Mouse (Mus musculus) left cerebral cortex, adult 8-10 months (tissue): ENCODE results near the gene Dtnbp1. TPM values are rescaled to one million over a fixed set of nuclear protein-coding genes. Genes with fewer than 3 reads are reported as not detected.

Experiments used
- DNase-seq, 2 experiments: peaks; one replicate each; pipeline ENCODE4 v3.0.0; 2022; ENCODE audit warnings: low spot score in 2 of 2
- total RNA-seq, 4 experiments: library from RNA; stranded (reverse); gene quantifications; 2 replicates each; pipeline ENCODE4 v1.2.4; 2022

Gene Dtnbp1
- total RNA-seq, 4 experiments from 2014 or later, result 77.5 to 93.8 (median 81.3) TPM

DNA sequence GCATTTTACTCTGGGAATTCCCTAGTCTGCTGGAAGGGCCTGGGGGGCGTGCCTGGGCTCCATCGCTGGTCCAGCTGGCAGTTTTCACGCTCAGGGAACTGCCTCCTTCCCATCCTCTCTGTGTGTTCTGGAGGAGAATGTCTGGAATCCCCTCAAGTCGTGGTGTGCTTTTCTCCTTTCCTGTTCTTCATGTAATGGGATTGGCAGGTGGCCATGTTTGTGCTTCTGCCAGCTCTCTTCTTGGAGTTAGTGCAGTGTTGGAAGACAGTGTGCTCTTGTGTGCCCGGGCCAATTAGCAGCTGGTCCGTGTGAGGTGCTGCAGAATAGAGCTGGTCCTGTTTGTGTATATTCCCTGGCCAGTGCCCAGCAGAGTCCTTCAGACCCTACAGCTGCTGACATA is 94.2 kb downstream of the Dtnbp1 start:
- peak; percentile 60 to 94 for DNase-seq

DNA sequence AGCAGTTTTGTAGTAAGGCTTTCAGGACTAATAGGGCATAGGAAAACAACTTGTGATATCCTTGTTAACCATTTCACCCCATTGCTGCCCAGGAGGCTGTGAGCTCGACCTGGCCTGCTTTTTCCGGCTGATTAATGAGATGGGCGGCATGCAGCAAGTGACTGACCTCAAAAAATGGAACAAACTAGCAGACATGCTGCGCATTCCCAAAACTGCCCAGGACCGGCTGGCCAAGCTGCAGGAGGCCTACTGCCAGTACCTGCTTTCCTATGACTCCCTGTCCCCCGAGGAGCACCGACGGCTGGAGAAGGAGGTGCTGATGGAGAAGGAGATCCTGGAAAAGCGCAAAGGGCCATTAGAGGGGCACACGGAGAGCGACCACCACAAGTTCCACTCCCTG is 95.8 kb downstream of the Dtnbp1 start:
- no peak for DNase-seq

DNA sequence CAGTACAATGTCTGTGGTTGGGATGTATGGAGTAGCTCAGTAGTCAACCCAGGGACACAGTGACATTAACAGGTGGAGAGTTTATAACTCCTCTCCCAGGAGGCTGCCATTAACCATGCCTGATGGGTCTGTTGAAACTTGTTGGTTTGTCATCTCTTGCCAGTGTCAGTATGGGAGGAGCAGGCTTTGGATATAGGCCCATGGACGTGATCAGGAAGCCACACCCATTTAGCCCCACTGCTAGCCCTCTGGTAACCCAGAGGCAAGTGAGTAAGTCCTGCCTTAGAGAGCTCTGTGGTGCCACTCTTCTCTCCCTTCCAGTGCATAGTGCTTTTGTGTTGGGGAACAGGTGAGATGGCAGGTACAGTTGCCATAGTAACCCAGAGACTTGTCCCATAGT is 97.7 kb downstream of the Dtnbp1 start:
- DNase-seq, result no peak

DNA sequence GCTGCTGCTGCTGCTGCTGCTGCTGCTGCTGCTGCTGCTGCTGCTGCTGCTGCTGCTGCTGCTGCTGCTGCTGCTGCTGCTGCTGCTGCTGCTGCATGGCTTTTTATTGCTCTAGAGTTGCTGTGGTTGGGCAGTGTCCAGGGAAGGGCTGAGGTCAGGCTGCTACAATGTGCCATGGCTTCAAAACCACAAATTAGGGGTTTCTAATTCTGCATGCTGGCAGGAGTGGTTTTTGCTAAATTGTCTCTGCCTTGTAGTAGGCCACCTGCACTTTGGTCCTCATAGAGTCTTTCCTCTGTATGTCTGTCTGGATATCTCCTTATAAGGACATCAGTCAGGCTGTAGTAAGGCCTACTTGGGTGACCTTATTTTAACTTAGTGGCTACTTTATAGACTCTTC is 98.5 kb downstream of the Dtnbp1 start:
- no peak for DNase-seq

DNA sequence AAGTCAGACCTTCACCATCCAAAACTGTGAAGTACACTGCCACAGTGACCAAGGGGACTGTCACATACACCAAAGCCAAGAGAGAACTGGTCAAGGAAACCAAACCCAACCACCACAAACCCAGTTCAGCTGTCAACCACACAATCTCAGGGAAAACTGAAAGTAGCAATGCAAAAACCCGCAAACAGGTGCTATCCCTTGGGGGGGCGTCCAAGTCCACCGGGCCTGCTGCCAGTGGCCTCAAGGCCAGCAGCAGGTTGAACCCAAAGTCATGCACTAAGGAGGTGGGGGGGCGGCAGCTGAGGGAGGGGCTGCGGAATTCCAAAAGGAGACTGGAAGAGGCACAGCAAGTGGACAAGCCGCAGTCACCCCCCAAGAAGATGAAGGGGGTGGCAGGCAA is 99.6 kb downstream of the Dtnbp1 start:
- DNase-seq, result no peak

DNA sequence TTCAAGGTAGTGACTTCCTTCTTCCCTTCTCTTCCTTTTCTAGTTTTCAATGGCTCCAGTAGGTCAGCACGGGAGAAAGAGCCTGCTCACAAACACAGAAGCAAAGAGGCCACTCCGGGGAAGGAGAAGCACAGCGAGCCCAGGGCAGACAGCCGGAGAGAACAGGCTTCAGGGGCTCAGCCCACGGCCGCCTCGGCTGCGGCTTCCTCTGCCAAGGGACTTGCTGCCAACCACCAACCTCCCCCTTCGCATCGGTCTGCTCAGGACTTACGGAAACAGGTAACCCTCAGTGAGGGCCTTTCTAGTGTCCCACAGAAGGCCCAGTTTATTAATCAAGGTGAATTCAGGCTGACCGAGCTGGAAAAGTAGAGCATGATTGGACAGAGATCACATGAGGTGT is 105.7 kb downstream of the Dtnbp1 start:
- no peak for DNase-seq

DNA sequence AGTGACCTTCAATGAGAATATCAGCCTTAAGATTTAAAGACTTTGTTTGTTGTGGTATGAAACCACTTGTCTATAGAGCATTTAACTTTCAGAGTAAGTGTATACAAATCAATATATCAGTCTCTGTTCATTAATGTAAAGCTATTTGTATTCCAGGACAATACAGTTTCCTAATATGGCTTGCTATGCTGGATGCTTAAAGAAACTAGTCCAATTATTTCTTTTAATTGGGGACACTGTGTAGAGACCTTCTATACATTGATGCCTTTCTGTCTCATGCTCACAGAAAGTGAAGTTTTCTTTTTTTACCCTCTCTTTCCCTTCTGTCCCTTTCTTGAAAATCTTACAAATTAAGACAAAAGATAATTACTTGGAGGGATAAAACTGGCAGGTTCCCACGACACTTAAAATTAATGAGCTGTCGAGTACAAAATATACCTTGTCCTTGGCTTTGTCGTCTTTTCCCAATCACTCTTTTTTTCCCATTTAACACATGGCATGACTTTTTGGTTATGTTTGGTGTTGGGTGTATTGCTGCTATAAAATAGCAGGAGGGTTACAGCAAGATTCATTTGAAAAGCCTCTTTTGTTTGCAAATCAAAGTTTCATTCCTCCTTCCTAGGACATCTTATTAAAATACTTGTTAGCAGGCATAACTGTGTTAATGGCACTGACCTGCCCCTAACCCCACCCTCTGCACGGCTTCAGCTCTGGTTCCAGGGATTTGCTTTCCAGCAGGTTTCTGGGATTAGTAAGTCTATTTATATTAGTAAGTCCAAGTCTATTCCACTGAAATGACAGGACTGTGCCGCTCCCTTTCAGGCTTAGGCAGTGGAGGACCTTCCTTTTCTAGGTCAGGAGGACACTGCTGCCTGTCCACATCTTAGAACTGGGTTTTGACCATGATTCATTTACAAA is 109.9 kb downstream of the Dtnbp1 start:
- DNase-seq, result no peak

DNA sequence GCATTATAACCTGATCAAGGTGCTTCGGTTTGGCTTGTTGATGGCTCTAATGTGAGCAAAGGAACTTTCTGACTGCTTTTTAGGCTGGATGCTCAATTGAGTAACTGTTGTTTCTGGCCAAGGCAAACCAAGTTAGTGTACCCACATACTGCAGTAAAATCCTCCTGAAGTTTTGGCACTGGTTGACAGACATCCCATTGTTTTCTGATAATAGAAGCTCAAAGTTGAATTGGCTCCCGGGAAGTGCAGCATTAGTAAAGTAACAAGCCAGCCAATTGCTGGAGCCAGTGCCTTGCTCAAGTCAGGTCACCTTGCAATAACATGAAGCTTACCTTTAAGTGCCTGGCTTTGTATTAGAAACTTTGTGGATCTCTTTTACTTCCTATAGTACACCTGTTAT is 111.3 kb downstream of the Dtnbp1 start:
- no peak for DNase-seq

DNA sequence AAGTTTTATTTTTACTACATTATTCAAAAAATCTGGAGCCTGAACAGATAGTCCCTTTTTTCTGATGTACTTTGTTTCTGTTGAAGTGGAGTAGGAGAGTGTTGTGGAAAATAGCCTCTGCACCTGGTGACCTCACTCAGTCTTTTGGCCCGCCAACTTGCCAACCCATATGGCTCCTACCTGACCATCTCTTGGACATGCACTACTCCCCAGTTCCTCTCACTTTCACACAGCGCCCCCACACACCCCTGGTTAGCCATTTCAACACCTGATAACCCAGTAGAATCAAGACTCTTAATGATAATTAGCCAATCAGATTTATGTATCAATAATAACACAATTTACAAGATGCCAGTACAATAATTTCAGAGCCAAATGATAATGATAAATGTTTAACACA is 115.7 kb downstream of the Dtnbp1 start:
- DNase-seq, result no peak

DNA sequence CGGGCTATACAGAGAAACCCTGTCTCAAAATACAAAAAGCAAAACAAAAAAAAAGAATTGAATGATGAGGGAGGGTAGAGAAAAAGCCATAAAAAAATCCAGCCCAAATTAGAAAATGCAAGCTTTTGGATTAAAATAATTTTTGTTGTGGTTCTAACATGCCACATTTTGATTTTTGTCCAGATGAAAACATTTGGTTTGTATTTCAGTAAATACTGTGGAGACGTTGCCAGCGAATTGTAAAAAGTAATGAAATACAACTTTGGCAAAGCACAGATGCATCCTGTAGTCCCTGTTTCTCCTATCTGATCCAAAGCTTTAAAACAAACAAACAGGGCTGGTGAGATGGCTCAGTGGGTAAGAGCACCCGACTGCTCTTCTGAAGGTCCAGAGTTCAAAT is 120.9 kb downstream of the Dtnbp1 start:
- DNase-seq, result no peak

DNA sequence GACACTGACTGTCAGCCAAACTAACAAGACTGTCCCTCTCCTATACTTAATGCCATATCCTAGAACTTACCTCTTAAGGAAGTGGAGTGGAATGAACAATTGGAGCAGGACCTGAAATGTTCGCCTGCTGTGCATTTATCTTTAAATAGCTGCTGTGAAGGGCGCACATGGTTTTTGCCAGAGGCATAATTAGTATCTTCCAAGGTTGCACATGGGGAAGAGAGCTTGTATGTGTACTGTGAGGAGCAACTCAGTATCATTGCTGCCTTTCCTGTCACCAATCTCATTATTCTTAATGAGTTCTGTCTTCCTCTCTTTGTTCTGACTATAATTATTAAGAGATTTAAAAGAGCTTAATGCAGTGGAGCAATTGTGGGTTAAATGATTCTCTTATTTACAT is 125.1 kb downstream of the Dtnbp1 start:
- no peak for DNase-seq

Other genes with a start within 250 kb of the Dtnbp1 start
- under 1 TPM in 2 of 4 experiments, not detected in 2; 0.15 to 0.21 TPM for gene Gm9817, start 76.5 kb upstream of the Dtnbp1 start, total RNA-seq